Mouse (Mus musculus) testis, postnatal 14 days (tissue): ENCODE results near the gene Nup210.
A peak's percentile ranks its signal among the peaks of the same experiment; 100 is the strongest.
"Not testable (repeated sequence)": the region's sequence is repeated elsewhere in the genome, so short reads cannot be mapped to it uniquely, and the experiment has no call there.

ENCODE experiments used
- DNase-seq: peaks from one replicate; pipeline ENCODE4 v3.0.0; 2021; ENCODE audit warnings: low spot score

Nup210 gene

GRCm38 (mm10) chr6:91139846-91140245 is 23.2 kb upstream of the Nup210 start:
- DNase-seq: peak; percentile 50

- DNase-seq: no peak
Observed at GRCm38 (mm10) chr6:91137343-91137956, 20.8 kb upstream of the Nup210 start.

- no peak for DNase-seq
Observed at GRCm38 (mm10) chr6:91130856-91131255, 14.2 kb upstream of the Nup210 start.

GRCm38 (mm10) chr6:91128996-91129395 is 12.4 kb upstream of the Nup210 start:
- no peak for DNase-seq

- peak; percentile 50 for DNase-seq
Observed at GRCm38 (mm10) chr6:91125228-91125585, 8.6 kb upstream of the Nup210 start.

- no peak for DNase-seq
Observed at GRCm38 (mm10) chr6:91124286-91125227, 7.9 kb upstream of the Nup210 start.

- DNase-seq: no peak
Observed at GRCm38 (mm10) chr6:91123453-91123852, 6.8 kb upstream of the Nup210 start.

- DNase-seq: not testable (repeated sequence)
Observed at GRCm38 (mm10) chr6:91121089-91121488, 4.5 kb upstream of the Nup210 start.

- no peak for DNase-seq
Observed at GRCm38 (mm10) chr6:91120206-91120605, 3.6 kb upstream of the Nup210 start.

GRCm38 (mm10) chr6:91118526-91118925 is 1.9 kb upstream of the Nup210 start:
- DNase-seq: no peak

- DNase-seq: peak; percentile 35
Observed at GRCm38 (mm10) chr6:91117149-91117548, 520 bp upstream of the Nup210 start.

- DNase-seq: no peak
Observed at GRCm38 (mm10) chr6:91115863-91116243, 776 bp downstream of the Nup210 start.

GRCm38 (mm10) chr6:91115158-91115557 is 1.5 kb downstream of the Nup210 start:
- DNase-seq: no peak

- DNase-seq: no peak
Observed at GRCm38 (mm10) chr6:91114716-91115115, 1.9 kb downstream of the Nup210 start.

GRCm38 (mm10) chr6:91111954-91112252 is 4.7 kb downstream of the Nup210 start:
- no peak for DNase-seq

- no peak for DNase-seq
Observed at GRCm38 (mm10) chr6:91111141-91111953, 5.3 kb downstream of the Nup210 start.

GRCm38 (mm10) chr6:91110323-91111020 is 6.2 kb downstream of the Nup210 start:
- no peak for DNase-seq

GRCm38 (mm10) chr6:91109489-91109888 is 7.1 kb downstream of the Nup210 start:
- DNase-seq: no peak

- no peak for DNase-seq
Observed at GRCm38 (mm10) chr6:91108917-91109450, 7.6 kb downstream of the Nup210 start.

GRCm38 (mm10) chr6:91108301-91108916 is 8.2 kb downstream of the Nup210 start:
- no peak for DNase-seq

GRCm38 (mm10) chr6:91105400-91106129 is 11.1 kb downstream of the Nup210 start:
- DNase-seq: no peak
